Mouse (Mus musculus): ENCODE measurements at regions not wholly inside any gene's neighbourhood (a gene's known extent, or its start where the extent isn't known, plus 50 kb on each side); places are given as distances from the start of the nearest gene placed in this dataset.
A peak's percentile ranks its signal among the peaks of the same experiment; 100 is the strongest.

GRCm38 (mm10) chr13:107483967-107484629, 462.2 kb upstream of the Kif2a start:
- in situ Hi-C loops (cut with MboI; ENCODE audit: low sequenced_read_pairs in 2 of 2, unreplicated experiment in 2 of 2) = no loop called here
- no peak overlapping the region for H3K27ac ChIP-seq (ENCODE audit: insufficient read depth, low read depth, low read length, poor library complexity, severe bottlenecking)
- no peaks in the 10 kb centered on the region for H3K36me3 ChIP-seq (ENCODE audit: control insufficient read depth, insufficient read depth, low read length, poor library complexity, severe bottlenecking)
- no peak for TF ChIP-seq ZC3H11A (IDR thresholded peaks at IDR 0.05; ENCODE audit: borderline replicate concordance, low read depth, low read length)
- no peak for TF ChIP-seq ZNF384 (IDR thresholded peaks at IDR 0.05; ENCODE audit: low read depth, low read length)
- no peak for TF ChIP-seq HCFC1 (IDR thresholded peaks at IDR 0.05; ENCODE audit: borderline replicate concordance, insufficient read depth, low read length)
- no peak for TF ChIP-seq CHD2 (IDR thresholded peaks at IDR 0.05; ENCODE audit: low read depth, low read length)
- no peak for TF ChIP-seq MAFK (IDR thresholded peaks at IDR 0.05; ENCODE audit: insufficient read depth, low read depth, low read length)
- H3K9ac ChIP-seq (ENCODE audit: insufficient read depth, low read depth, low read length, poor library complexity, severe bottlenecking) = no peak overlapping the region
- H3K4me1 ChIP-seq (ENCODE audit: control insufficient read depth in 2 of 2, insufficient read depth in 2 of 2, low read length in 2 of 2, poor library complexity in 1 of 2) = no peaks in the 10 kb centered on the region
- H3K4me3 ChIP-seq (ENCODE audit: insufficient read depth in 1 of 2, low read depth in 1 of 2, low read length in 2 of 2, poor library complexity in 1 of 2, severe bottlenecking in 1 of 2) = no peak overlapping the region
- DNase-seq (ENCODE audit: low read depth, low spot score) = no peak
- H3K9me3 ChIP-seq (ENCODE audit: control insufficient read depth, insufficient read depth, low read depth, low read length) = no peaks in the 10 kb centered on the region

GRCm38 (mm10) chr13:107475166-107475565, 453.2 kb upstream of the Kif2a start:
- Histone ChIP-seq H3K27ac (ENCODE audit: insufficient read depth, low read depth, low read length, poor library complexity, severe bottlenecking) (no peak overlapping the region), H3K4me3 (ENCODE audit: insufficient read depth in 1 of 2, low read depth in 1 of 2, low read length in 2 of 2, poor library complexity in 1 of 2, severe bottlenecking in 1 of 2) (no peak overlapping the region), H3K4me1 (ENCODE audit: control insufficient read depth in 2 of 2, insufficient read depth in 2 of 2, low read length in 2 of 2, poor library complexity in 1 of 2) (no peaks in the 10 kb centered on the region), H3K36me3 (ENCODE audit: control insufficient read depth, insufficient read depth, low read length, poor library complexity, severe bottlenecking) (no peaks in the 10 kb centered on the region), H3K9ac (ENCODE audit: insufficient read depth, low read depth, low read length, poor library complexity, severe bottlenecking) (no peak overlapping the region), H3K9me3 (ENCODE audit: control insufficient read depth, insufficient read depth, low read depth, low read length) (no peaks in the 10 kb centered on the region)
- in situ Hi-C loops (cut with MboI; ENCODE audit: low sequenced_read_pairs in 2 of 2, unreplicated experiment in 2 of 2) = no loop called here
- TF ChIP-seq MAFK (IDR thresholded peaks at IDR 0.05; ENCODE audit: insufficient read depth, low read depth, low read length) (no peak), CHD2 (IDR thresholded peaks at IDR 0.05; ENCODE audit: low read depth, low read length) (no peak), HCFC1 (IDR thresholded peaks at IDR 0.05; ENCODE audit: borderline replicate concordance, insufficient read depth, low read length) (no peak), ZNF384 (IDR thresholded peaks at IDR 0.05; ENCODE audit: low read depth, low read length) (no peak), ZC3H11A (IDR thresholded peaks at IDR 0.05; ENCODE audit: borderline replicate concordance, low read depth, low read length) (no peak)
- DNase-seq (ENCODE audit: low read depth, low spot score) = no peak

- Histone ChIP-seq H3K4me3 (ENCODE audit: insufficient read depth in 1 of 2, low read depth in 1 of 2, low read length in 2 of 2, poor library complexity in 1 of 2, severe bottlenecking in 1 of 2) (peak overlapping the region; percentile 20 to 27; a peak in 3 of 4 replicates), H3K9ac (ENCODE audit: insufficient read depth, low read depth, low read length, poor library complexity, severe bottlenecking) (no peak overlapping the region), H3K36me3 (ENCODE audit: control insufficient read depth, insufficient read depth, low read length, poor library complexity, severe bottlenecking) (no peaks in the 10 kb centered on the region), H3K27ac (ENCODE audit: insufficient read depth, low read depth, low read length, poor library complexity, severe bottlenecking) (no peak overlapping the region), H3K4me1 (ENCODE audit: control insufficient read depth in 2 of 2, insufficient read depth in 2 of 2, low read length in 2 of 2, poor library complexity in 1 of 2) (peaks cover 0 to 3% of the 10 kb centered on the region in 2 experiments; a peak in 1 of 4 replicates), H3K9me3 (ENCODE audit: control insufficient read depth, insufficient read depth, low read depth, low read length) (no peaks in the 10 kb centered on the region)
- TF ChIP-seq CHD2 (IDR thresholded peaks at IDR 0.05; ENCODE audit: low read depth, low read length) = no peak
- no peak for TF ChIP-seq MAFK (IDR thresholded peaks at IDR 0.05; ENCODE audit: insufficient read depth, low read depth, low read length)
- DNase-seq (ENCODE audit: low read depth, low spot score) = peak; percentile 30
- in situ Hi-C loops (cut with MboI; ENCODE audit: low sequenced_read_pairs in 2 of 2, unreplicated experiment in 2 of 2) = no loop called here
Observed at GRCm38 (mm10) chr13:107469491-107470276, 447.8 kb upstream of the Kif2a start.

- H3K9me3 ChIP-seq (ENCODE audit: control insufficient read depth, insufficient read depth, low read depth, low read length) = no peaks in the 10 kb centered on the region
- no peak overlapping the region for H3K9ac ChIP-seq (ENCODE audit: insufficient read depth, low read depth, low read length, poor library complexity, severe bottlenecking)
- no peaks in the 10 kb centered on the region for H3K4me1 ChIP-seq (ENCODE audit: control insufficient read depth in 2 of 2, insufficient read depth in 2 of 2, low read length in 2 of 2, poor library complexity in 1 of 2)
- TF ChIP-seq ZC3H11A (IDR thresholded peaks at IDR 0.05; ENCODE audit: borderline replicate concordance, low read depth, low read length) (no peak), ZNF384 (IDR thresholded peaks at IDR 0.05; ENCODE audit: low read depth, low read length) (no peak), MAFK (IDR thresholded peaks at IDR 0.05; ENCODE audit: insufficient read depth, low read depth, low read length) (no peak), CHD2 (IDR thresholded peaks at IDR 0.05; ENCODE audit: low read depth, low read length) (no peak), HCFC1 (IDR thresholded peaks at IDR 0.05; ENCODE audit: borderline replicate concordance, insufficient read depth, low read length) (no peak)
- H3K27ac ChIP-seq (ENCODE audit: insufficient read depth, low read depth, low read length, poor library complexity, severe bottlenecking) = no peak overlapping the region
- in situ Hi-C loops (cut with MboI; ENCODE audit: low sequenced_read_pairs in 2 of 2, unreplicated experiment in 2 of 2) = no loop called here
- no peaks in the 10 kb centered on the region for H3K36me3 ChIP-seq (ENCODE audit: control insufficient read depth, insufficient read depth, low read length, poor library complexity, severe bottlenecking)
- no peak for DNase-seq (ENCODE audit: low read depth, low spot score)
- no peak overlapping the region for H3K4me3 ChIP-seq (ENCODE audit: insufficient read depth in 1 of 2, low read depth in 1 of 2, low read length in 2 of 2, poor library complexity in 1 of 2, severe bottlenecking in 1 of 2)
Observed at GRCm38 (mm10) chr13:107462791-107463190, 440.9 kb upstream of the Kif2a start.
